Mouse (Mus musculus) forebrain, embryonic 14.5 days (tissue): ENCODE results near the gene Plekhh2. TPM values are rescaled to one million over a fixed set of nuclear protein-coding genes. Genes with fewer than 3 reads are reported as not detected.

Experiments used
- ATAC-seq: fragments of 200-750 bp; cut with Nextera tagmentation; 2 replicates; pipeline ENCODE4 v1.8.0; 2017; ENCODE audit warnings: mild to moderate bottlenecking, moderate library complexity
- DNase-seq: peaks from one replicate; pipeline ENCODE4 v3.0.0-alpha.2; 2015; ENCODE audit warnings: low spot score
- H3K27ac ChIP-seq: fragments of 300-500 bp; sonication (generic); 2 replicates; pipeline ENCODE4 v1.5.1; 2014; ENCODE audit warnings: low read depth, mild to moderate bottlenecking, control low read depth, low read length, moderate library complexity
- H3K27me3 ChIP-seq: fragments of 300-500 bp; sonication (generic); replicated peaks from 2 replicates; pipeline ENCODE4 v1.6.1; 2014; ENCODE audit warnings: low read length, control low read depth, mixed read lengths; ENCODE audit not compliant: control insufficient read depth, insufficient read depth
- H3K36me3 ChIP-seq: fragments of 300-500 bp; sonication (generic); 2 replicates; pipeline ENCODE4 v1.6.1; 2014; ENCODE audit warnings: low read length, control low read depth; ENCODE audit not compliant: control insufficient read depth, insufficient read depth
- H3K4me1 ChIP-seq: fragments of 300-500 bp; sonication (generic); 2 replicates; pipeline ENCODE4 v1.6.1; 2014; ENCODE audit warnings: antibody characterized with exemption, low read length, control low read depth; ENCODE audit not compliant: control insufficient read depth, insufficient read depth
- H3K4me2 ChIP-seq: fragments of 300-500 bp; sonication (generic); 2 replicates; pipeline ENCODE4 v1.6.1; 2014; ENCODE audit warnings: mild to moderate bottlenecking, control low read depth, low read length
- H3K4me3 ChIP-seq: fragments of 300-500 bp; sonication (generic); 2 replicates; pipeline ENCODE4 v1.5.1; 2014; ENCODE audit warnings: low read depth, low read length, control low read depth
- H3K9ac ChIP-seq: fragments of 300-500 bp; sonication (generic); 2 replicates; pipeline ENCODE4 v1.6.1; 2014; ENCODE audit warnings: mild to moderate bottlenecking, low read length, control low read depth, moderate library complexity
- H3K9me3 ChIP-seq: fragments of 300-500 bp; sonication (generic); replicated peaks from 2 replicates; pipeline ENCODE4 v1.6.1; 2016; ENCODE audit warnings: low read length, control low read depth, mixed read lengths; ENCODE audit not compliant: control insufficient read depth
- WGBS: fragments of 180-500 bp; shearing (Covaris S2); extraction: QIAGEN DNeasy Blood & Tissue Kit; methylation state at CpG from one replicate; pipeline ENCODE4 v1.1.7; 2014; 5-methylcytosine and 5-hydroxymethylcytosine counted together
- polyA plus RNA-seq: library from polyadenylated mRNA; unstranded; fragments of >200 nt; fragmentation: Nextera tagmentation; extraction: Ambion mirVana; gene quantifications from 2 replicates; pipeline ENCODE4 v1.2.1, GENCODE M21; 2014

Plekhh2 gene
- polyA plus RNA-seq, 1 experiment from 2014 or later = 0.88 TPM

- peaks cover 2% of the 10 kb centered on the region; the same call in 1 of the 2 replicates for H3K4me1 ChIP-seq
- H3K36me3 ChIP-seq = 0 out of 2 replicates have a peak, but pooled peaks cover 2% of the 10 kb centered on the region
- DNase-seq (peak; percentile 17), ATAC-seq (0 out of 2 replicates have a peak, but pooled peaks have one; percentile 57)
- no peak overlapping the region for H3K4me2 ChIP-seq
- no peak overlapping the region for H3K9ac ChIP-seq
- WGBS = 21% methylated on average over 4 of the region's 7 CpGs
- H3K27ac ChIP-seq = no peak overlapping the region
- H3K27me3 ChIP-seq = no peaks in the 10 kb centered on the region
- no peaks in the 10 kb centered on the region for H3K9me3 ChIP-seq
- no peak overlapping the region for H3K4me3 ChIP-seq
Observed at GRCm38 (mm10) chr17:84645894-84646293, 134.2 kb downstream of the Plekhh2 start.

GRCm38 (mm10) chr17:84646477-84646876 is 134.8 kb downstream of the Plekhh2 start:
- ATAC-seq (no peak), DNase-seq (no peak)
- H3K4me2 ChIP-seq = no peak overlapping the region
- WGBS = 60% methylated on average over 2 of the region's 2 CpGs
- H3K4me3 ChIP-seq = no peak overlapping the region
- H3K27me3 ChIP-seq = no peaks in the 10 kb centered on the region
- H3K9me3 ChIP-seq = no peaks in the 10 kb centered on the region
- H3K36me3 ChIP-seq = 0 out of 2 replicates have a peak, but pooled peaks cover 2% of the 10 kb centered on the region
- H3K4me1 ChIP-seq = peaks cover 2% of the 10 kb centered on the region; the same call in 1 of the 2 replicates
- no peak overlapping the region for H3K9ac ChIP-seq
- no peak overlapping the region for H3K27ac ChIP-seq

GRCm38 (mm10) chr17:84647630-84648029 is 135.9 kb downstream of the Plekhh2 start:
- 89% methylated on average over 4 of the region's 4 CpGs for WGBS

GRCm38 (mm10) chr17:84650302-84651017 is 138.8 kb downstream of the Plekhh2 start:
- H3K36me3 ChIP-seq = 0 out of 2 replicates have a peak, but pooled peaks cover 2% of the 10 kb centered on the region
- no peak overlapping the region for H3K4me2 ChIP-seq
- no peak overlapping the region for H3K4me3 ChIP-seq
- H3K27ac ChIP-seq = no peak overlapping the region
- no peaks in the 10 kb centered on the region for H3K9me3 ChIP-seq
- peaks cover 2% of the 10 kb centered on the region; the same call in 1 of the 2 replicates for H3K4me1 ChIP-seq
- DNase-seq (no peak), ATAC-seq (no peak)
- H3K9ac ChIP-seq = no peak overlapping the region
- 95% methylated on average over 9 of the region's 9 CpGs for WGBS
- no peaks in the 10 kb centered on the region for H3K27me3 ChIP-seq

More at GRCm38 (mm10) chr17:84647630-84648029, 135.9 kb downstream of the Plekhh2 start:
- no peak for ATAC-seq
- Histone ChIP-seq H3K27ac (no peak overlapping the region), H3K4me1 (peaks cover 2% of the 10 kb centered on the region; the same call in 1 of the 2 replicates), H3K9me3 (no peaks in the 10 kb centered on the region), H3K4me2 (no peak overlapping the region), H3K27me3 (no peaks in the 10 kb centered on the region), H3K4me3 (no peak overlapping the region), H3K36me3 (0 out of 2 replicates have a peak, but pooled peaks cover 2% of the 10 kb centered on the region), H3K9ac (no peak overlapping the region)
- DNase-seq = no peak

- Histone ChIP-seq H3K27me3 (no peaks in the 10 kb centered on the region), H3K36me3 (0 out of 2 replicates have a peak, but pooled peaks cover 2% of the 10 kb centered on the region), H3K9ac (no peak overlapping the region), H3K4me1 (no peaks in the 10 kb centered on the region), H3K9me3 (no peaks in the 10 kb centered on the region), H3K27ac (no peak overlapping the region), H3K4me2 (no peak overlapping the region), H3K4me3 (no peak overlapping the region)
- no peak for DNase-seq
- no peak for ATAC-seq
- 89% methylated on average over 9 of the region's 9 CpGs for WGBS
Observed at GRCm38 (mm10) chr17:84653544-84653943, 141.8 kb downstream of the Plekhh2 start.

GRCm38 (mm10) chr17:84656205-84656604 is 144.5 kb downstream of the Plekhh2 start:
- H3K4me1 ChIP-seq = no peaks in the 10 kb centered on the region
- H3K4me3 ChIP-seq = no peak overlapping the region
- H3K27ac ChIP-seq = no peak overlapping the region
- H3K36me3 ChIP-seq = no peaks in the 10 kb centered on the region
- H3K27me3 ChIP-seq = no peaks in the 10 kb centered on the region
- H3K9me3 ChIP-seq = no peaks in the 10 kb centered on the region
- DNase-seq (no peak), ATAC-seq (no peak)
- WGBS = 86% methylated on average over 5 of the region's 5 CpGs
- H3K9ac ChIP-seq = no peak overlapping the region
- no peak overlapping the region for H3K4me2 ChIP-seq

GRCm38 (mm10) chr17:84656653-84657421 is 145.1 kb downstream of the Plekhh2 start:
- no peak overlapping the region for H3K4me2 ChIP-seq
- H3K36me3 ChIP-seq = no peaks in the 10 kb centered on the region
- DNase-seq = peak; percentile 59
- H3K27me3 ChIP-seq = no peaks in the 10 kb centered on the region
- no peak overlapping the region for H3K4me3 ChIP-seq
- H3K27ac ChIP-seq = no peak overlapping the region
- H3K9me3 ChIP-seq = no peaks in the 10 kb centered on the region
- peak; percentile 37; the same call in 1 of the 2 replicates for ATAC-seq
- 73% methylated on average over 19 of the region's 19 CpGs for WGBS
- H3K4me1 ChIP-seq = no peaks in the 10 kb centered on the region
- no peak overlapping the region for H3K9ac ChIP-seq

- Histone ChIP-seq H3K9me3 (no peaks in the 10 kb centered on the region), H3K4me1 (no peaks in the 10 kb centered on the region), H3K9ac (no peak overlapping the region), H3K27ac (no peak overlapping the region), H3K27me3 (no peaks in the 10 kb centered on the region), H3K4me3 (no peak overlapping the region), H3K4me2 (no peak overlapping the region), H3K36me3 (no peaks in the 10 kb centered on the region)
- 80% methylated on average over 3 of the region's 3 CpGs for WGBS
- DNase-seq (no peak), ATAC-seq (no peak)
Observed at GRCm38 (mm10) chr17:84657422-84657732, 145.7 kb downstream of the Plekhh2 start.

GRCm38 (mm10) chr17:84657782-84658181 is 146.1 kb downstream of the Plekhh2 start:
- H3K27ac ChIP-seq = no peak overlapping the region
- H3K4me1 ChIP-seq = no peaks in the 10 kb centered on the region
- no peaks in the 10 kb centered on the region for H3K36me3 ChIP-seq
- H3K9ac ChIP-seq = no peak overlapping the region
- ATAC-seq (no peak), DNase-seq (no peak)
- 81% methylated on average over 7 of the region's 7 CpGs for WGBS
- H3K4me2 ChIP-seq = no peak overlapping the region
- H3K4me3 ChIP-seq = no peak overlapping the region
- H3K9me3 ChIP-seq = no peaks in the 10 kb centered on the region
- no peaks in the 10 kb centered on the region for H3K27me3 ChIP-seq
